Mouse (Mus musculus) liver, postnatal 0 days (tissue): Measurements from ENCODE around the gene Gfm2.

Source experiments
- CTCF ChIP-seq: sonication (generic); IDR thresholded peaks from 2 replicates; pipeline ENCODE4 v1.5.1; 2016; ENCODE audit warnings: antibody characterized with exemption, low read depth
- EP300 ChIP-seq: IDR thresholded peaks from 2 replicates; pipeline ENCODE4 v1.6.1; 2016; ENCODE audit warnings: antibody characterized with exemption, low read depth, mild to moderate bottlenecking

- TF ChIP-seq CTCF (no peak), EP300 (no peak)
Observed at GRCm38 (mm10) chr13:97216196-97216595, 78.5 kb downstream of the Gfm2 start.
